Mouse (Mus musculus) gastrocnemius, postnatal 4 days (tissue): ENCODE measurements around the gene Cox15. TPM values are rescaled to one million over a fixed set of nuclear protein-coding genes. Genes with fewer than 3 reads are reported as not detected.
A peak's percentile ranks its signal among the peaks of the same experiment; 100 is the strongest.

Experiments used
- DNase-seq, 2 experiments: peaks; one replicate each; pipeline ENCODE4 v3.0.0; 2021 to 2022; ENCODE audit warnings: low spot score in 2 of 2, mixed read lengths in 2 of 2
- total RNA-seq, 2 experiments: library from RNA; stranded (reverse); gene quantifications; 2 replicates each; pipeline ENCODE4 v1.2.3; 2021

Cox15 gene
- total RNA-seq, 2 experiments from 2014 or later, result 27.8 to 28.8 TPM

DNA sequence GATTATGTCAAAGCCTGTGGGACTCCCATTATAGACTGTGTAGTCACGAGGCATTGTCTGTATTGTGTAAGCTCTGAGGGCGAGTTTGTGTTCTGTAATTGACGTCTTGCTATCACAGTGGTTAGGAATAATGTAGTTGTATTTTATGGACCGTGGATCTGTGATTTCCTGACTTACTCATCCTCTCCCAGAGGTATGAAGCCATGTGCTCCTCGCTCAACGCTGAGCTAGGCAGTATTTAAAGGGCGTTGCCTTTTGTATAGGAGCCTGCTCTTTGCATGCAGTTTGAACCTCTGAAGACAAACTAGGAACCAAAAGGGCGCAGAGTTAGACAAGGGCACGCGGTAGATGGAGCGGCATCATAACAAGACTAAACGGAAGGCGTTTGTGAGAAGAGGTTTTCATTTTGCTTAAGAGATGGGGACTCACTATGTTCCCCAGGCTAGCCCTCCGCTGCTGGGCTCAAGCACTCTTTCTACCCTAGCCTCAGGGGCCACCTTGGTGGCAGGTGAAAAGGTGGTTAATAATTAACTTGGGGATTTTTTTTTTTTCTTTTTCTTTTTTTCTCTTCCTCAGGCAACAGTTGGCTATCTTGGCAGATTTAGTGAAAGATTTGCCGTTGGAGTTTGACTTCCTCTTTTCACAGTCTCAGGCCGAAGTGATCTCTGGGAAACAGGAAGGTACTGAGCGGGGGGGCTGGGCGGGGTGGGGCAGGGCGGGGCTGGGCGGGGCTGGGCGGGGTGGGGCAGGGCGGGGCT is 41.5 kb downstream of the Cox15 start:
- DNase-seq, result no peak

DNA sequence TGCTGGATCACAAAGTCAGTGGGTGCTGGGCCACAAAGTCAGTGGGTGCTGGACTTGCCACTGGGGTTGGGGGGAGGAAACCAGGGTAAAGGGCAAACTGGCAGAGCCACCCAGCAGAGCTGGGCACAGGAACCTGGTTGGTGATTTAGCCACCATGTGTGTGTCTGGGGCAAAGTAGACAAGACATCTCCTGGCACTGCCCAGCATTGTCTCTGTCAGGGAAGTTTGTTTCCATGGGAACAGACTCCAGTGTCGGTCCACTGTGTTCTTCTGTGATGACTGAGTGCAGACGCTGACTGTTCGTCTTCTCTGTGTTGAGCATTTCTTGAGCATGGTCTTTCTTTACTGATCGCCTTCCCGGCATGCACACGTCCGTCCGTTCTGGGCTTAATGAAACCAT is 43.5 kb downstream of the Cox15 start:
- DNase-seq, result no peak

DNA sequence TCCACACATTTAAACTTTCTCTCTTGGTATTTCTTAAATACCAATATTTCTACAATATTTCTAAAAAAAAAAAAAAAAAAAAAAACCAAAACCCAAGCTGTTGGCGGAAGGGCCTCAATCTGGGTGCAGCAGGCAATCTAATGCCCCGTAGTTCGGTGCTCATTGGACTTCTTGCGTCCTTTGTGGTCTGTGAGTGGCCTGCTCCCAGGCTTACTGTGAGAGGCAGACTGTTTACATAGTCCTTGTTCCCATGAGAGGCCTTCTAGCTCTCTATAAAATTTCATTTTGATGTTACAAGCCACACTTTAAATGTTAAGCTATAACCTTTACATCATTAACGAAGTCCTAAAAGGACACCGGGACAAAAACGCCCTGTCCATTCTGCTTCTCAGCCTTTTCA is 44.6 kb downstream of the Cox15 start:
- DNase-seq, result no peak

DNA sequence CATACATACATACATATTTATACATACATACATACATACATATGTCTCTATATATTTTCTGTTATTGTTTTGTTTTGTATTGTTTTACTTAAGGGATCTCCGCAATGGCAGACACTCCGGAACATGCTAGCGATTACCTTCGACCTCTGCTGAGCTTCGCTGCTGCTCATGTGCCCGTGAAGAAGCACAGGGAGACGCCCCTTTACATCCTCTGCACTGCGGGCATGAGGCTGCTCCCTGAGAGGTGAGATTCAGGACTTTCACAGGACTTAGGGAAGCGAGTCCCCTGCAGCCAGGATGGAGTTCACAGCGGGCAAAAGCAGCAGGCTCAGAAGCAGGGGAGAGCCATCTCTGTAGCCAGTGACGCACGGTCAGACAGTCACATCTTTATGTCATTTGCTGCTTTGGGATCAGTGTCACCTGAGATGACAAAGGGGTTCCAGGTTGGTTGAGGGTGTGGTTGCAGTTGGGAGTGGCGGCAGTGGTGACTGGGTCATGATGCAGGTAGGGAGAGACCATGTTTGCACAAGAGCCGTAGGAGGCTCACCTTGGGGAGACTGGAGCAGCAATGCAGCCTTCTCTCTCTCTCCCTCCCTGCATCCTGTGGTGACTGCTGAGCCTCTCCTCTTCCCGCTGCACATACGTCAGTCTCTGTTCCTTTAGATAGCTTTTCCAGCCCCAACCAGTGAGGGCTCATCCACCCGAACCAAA is 47.9 kb downstream of the Cox15 start:
- DNase-seq, result no peak

DNA sequence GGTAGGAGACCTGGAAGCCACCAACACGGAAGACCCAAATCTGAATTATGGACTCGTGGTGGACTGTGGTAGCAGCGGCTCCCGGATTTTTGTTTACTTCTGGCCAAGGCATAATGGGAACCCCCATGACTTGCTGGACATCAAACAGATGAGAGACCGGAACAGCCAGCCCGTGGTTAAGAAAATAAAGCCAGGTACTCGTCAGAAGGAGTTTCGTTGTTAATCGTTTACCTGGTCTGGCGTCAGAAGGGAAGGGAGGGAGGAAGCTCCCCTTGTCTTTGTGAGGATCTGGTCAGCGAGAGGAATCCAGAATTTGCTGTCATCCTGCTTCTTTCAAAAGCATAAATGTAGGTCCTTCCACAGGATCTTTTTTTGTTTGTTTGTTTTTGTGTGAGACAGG is 48.6 kb downstream of the Cox15 start:
- DNase-seq, result no peak

DNA sequence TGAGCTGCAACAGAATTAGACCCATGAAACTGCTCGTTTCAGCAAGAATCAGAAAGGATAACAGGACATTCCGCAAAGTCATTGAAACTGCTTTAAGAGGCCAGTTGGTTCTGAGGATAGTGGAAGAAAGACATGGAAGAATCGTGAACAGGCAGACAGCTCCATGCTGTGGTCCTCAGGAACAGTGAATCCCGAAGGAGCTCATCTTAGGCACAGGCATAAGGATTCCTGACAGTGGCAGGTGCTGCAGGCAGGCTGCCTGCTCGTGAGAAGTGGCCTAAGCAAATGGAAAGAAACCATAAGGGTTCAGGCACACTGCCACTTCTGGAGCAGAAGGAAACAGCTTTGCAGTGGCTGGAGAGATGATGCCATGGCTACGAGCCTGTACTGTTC is 53.0 kb downstream of the Cox15 start:
- DNase-seq, result no peak

DNA sequence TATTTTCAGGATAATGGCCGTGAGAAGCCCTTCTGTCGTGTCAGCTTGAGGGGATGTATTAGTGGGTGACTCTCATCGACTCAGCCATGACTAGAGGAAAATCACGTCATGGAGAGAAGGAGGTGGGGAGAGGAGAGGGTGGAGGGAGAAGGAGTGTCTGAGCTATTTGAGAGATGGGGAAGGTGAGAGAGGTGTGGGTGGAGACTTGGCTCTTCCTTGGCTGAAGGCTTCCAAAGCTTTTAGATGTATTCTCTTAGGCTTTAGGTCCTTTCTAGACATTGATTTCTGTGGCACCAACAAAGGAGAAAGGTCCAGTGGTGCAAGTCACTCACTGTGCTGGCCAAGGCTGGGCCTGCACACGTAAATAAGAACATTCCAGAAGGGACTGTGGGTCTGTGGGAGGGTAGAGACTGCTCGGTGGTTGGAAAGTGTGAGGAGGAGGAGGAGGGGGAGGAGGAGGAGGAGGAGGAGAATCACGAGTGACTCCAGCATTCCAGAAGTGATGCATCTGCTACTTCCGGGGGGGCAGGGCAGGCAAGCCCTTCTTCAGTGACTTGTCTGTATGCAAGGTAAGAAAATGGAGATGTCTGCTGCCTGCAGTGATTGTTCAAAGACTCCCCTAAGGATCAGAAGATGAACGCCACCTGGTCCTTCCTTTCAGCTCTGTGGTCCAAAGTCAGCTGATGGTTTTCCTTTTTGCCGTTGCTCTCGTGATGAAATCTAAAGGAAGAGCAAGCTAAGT is 53.6 kb downstream of the Cox15 start:
- DNase-seq, result no peak

DNA sequence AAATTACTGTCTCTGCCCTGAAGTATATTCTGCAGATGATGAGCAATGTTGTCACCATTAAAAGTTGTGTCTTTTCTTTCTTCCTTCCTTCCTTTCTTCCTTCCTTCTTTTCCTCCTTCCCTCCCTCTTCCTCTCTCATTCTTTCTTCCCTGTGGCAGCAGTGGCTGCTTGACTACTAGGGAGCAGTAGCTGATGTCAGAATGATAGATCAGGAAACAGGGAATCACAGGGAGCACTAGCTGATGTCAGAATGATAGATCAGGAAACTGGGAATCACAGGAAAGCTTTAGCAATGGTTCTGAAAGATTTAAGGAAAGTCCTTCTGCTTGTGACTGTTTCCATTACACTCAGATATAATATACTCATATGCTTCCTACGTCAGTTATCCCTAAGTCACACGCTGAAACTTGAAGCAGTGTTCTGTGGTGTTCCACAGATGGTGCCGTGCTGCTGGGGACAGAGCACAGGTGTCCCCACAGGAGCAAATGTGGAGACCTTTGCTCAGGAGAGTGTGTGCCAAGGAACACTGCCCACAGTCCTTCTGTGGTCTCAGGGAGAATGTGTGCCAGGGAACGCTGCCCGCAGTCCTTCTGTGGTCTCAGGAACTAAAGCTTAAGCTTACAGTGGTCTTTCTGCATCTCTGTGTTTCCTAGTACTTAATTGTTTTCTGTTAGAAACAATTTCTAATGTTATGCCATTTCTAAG is 55.0 kb downstream of the Cox15 start:
- no peak for DNase-seq

DNA sequence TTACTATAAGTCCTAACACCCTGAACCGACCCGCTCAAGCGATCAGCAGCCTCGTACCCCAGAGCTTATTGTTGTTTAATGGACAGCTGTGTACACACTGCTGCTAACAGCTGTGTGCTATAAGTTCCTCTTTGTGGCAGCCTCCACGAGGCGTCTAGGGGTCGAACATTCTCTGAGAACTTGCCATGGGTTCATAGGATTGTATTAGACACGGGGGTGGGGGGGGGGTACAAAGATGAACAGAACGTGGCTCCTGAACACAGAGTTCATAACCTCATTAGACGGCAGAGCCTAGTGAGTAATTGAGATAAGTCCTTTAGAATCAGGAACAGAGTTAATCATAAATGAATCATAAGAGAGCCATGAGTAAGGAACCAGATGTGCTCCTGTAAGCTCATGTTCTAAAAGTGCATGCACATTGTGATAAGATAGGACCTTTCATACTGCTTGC is 57.3 kb downstream of the Cox15 start:
- DNase-seq, result no peak

DNA sequence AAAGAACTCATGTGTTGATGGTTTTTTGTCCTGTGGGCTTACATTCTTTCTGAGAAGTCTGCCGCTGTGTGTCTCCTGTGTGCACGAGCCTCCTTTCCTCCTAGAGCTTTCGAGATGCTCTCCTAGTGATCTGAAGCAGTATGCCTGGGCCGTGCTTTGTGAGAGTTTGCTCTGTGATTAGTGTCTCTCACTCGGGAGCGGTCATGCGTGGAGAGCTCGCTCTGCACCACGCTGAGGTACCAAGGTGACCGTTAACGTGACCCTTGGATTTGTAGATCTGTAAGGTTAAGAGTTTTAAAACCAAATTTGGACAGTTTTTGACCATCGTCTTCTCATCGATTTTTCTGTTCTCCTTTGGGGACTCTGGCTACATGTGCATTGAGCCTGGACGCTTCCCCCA is 60.0 kb downstream of the Cox15 start:
- DNase-seq, result no peak

DNA sequence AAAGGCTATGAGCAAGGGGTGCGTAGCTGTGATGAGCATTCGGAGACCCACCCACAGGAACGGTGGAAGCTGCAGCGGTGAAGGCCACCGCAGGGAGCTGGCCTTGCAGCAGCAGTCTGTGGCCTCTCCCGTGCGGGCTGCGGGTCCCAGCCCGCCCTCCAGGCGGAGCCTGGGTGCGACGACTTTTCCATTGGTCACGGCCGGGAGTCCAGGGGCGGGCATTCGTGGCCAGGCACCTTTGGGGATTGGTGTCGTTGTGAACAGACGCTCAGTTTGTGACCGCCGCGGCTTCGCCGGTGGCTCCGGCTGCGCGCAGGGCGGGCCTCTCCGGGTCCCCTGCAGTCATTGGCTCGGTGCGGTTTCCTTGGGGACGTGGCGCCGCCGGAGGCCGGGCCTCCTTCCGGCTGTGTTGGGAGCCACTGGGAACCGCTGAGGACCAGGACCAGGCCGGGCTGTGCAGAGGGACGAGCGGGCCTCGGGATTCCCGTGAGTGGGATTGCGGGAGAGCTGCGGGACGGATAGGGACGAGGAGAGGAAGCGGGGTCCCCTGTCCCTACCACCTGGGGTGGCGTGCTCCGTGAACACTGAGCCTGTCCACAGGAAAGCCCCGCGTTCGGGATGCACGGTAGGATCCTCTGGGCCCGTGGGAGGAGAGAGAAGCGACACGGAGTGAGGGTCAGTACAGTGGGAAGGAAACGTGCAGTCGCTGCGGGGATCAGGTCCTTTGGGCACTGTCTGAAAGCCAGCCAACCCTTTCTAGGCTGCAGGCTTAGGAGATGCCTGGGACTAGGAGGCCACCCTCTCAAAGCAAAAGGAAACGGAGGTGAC is 63.2 kb downstream of the Cox15 start, which contains the start of gene Entpd7:
Gene Entpd7, plus strand, starts transcription at position 254 of the 828 bp plus-strand sequence.
- peak; percentile 83 to 92 for DNase-seq

Other genes starting within 250 kb of the Cox15 start
- 100 to 1,000 TPM; 102 to 115 TPM for gene Got1, start 228.4 kb downstream of the Cox15 start, total RNA-seq
- gene Nkx2-3, start 140.7 kb downstream of the Cox15 start, total RNA-seq, result not detected
- gene Slc25a28, start 78.1 kb downstream of the Cox15 start, total RNA-seq, result 10 to 100 TPM; 20.9 to 24.8 TPM
- gene Entpd7, start 63.3 kb downstream of the Cox15 start, total RNA-seq, result 10 to 100 TPM in 1 of 2 experiments, 1 to 10 TPM in 1; 9.1 to 12.5 TPM
- 10 to 100 TPM in 1 of 2 experiments, 1 to 10 TPM in 1; 8.8 to 11.3 TPM for gene Cutc, start within 50 bp of the Cox15 start, total RNA-seq
- under 1 TPM; 0.17 to 0.54 TPM for gene Abcc2, start 29.2 kb upstream of the Cox15 start, total RNA-seq
- 10 to 100 TPM; 18.8 to 20.4 TPM for gene Dnmbp, start 187.2 kb upstream of the Cox15 start, total RNA-seq
- gene Cpn1, start 233.6 kb upstream of the Cox15 start, total RNA-seq, result under 1 TPM in 1 of 2 experiments, not detected in 1; 0.39 TPM